Mouse (Mus musculus) CH12.LX (cell line): ENCODE results near the gene Atn1. TPM values are rescaled to one million over a fixed set of nuclear protein-coding genes. Genes with fewer than 3 reads are reported as not detected.
A peak's percentile ranks its signal among the peaks of the same experiment; 100 is the strongest.

Experiments used
- DNase-seq: peaks from one replicate; pipeline ENCODE4 v3.0.0-alpha.2; 2013; ENCODE audit errors: extremely low read depth
- H3K27ac ChIP-seq: 2 replicates; pipeline ENCODE4 v1.5.1; 2012; ENCODE audit warnings: low read depth, mild to moderate bottlenecking, control low read depth, moderate library complexity; ENCODE audit not compliant: insufficient read depth
- H3K27me3 ChIP-seq: replicated peaks from 2 replicates; pipeline ENCODE3; 2012; ENCODE audit warnings: inconsistent platforms
- H3K36me3 ChIP-seq, 2 experiments: replicated peaks in 1 of 2; 2 replicates each; pipeline versions ENCODE3 to v1.6.1; 2012; ENCODE audit warnings: inconsistent platforms in 1 of 2, low read length in 1 of 2, mild to moderate bottlenecking in 1 of 2, mixed read lengths in 1 of 2, moderate library complexity in 1 of 2; ENCODE audit not compliant: control insufficient read depth in 1 of 2, insufficient read depth in 1 of 2
- H3K4me1 ChIP-seq, 2 experiments: 2 replicates each; pipeline ENCODE4 v1.6.1; 2012; ENCODE audit warnings: inconsistent platforms in 1 of 2, moderate library complexity in 1 of 2; ENCODE audit not compliant: insufficient read depth in 2 of 2, control insufficient read depth in 1 of 2
- H3K4me2 ChIP-seq: 2 replicates; pipeline ENCODE4 v1.6.1; 2012; ENCODE audit warnings: low read depth, mild to moderate bottlenecking, control low read depth; ENCODE audit not compliant: poor library complexity, insufficient read depth, severe bottlenecking
- H3K4me3 ChIP-seq, 3 experiments: fragments of 150-350 bp in 1 of 3; sonication (generic) in 1 of 3; replicated peaks in 1 of 3; 2 replicates each; pipeline versions ENCODE3 to v1.5.1; 2011 to 2012; ENCODE audit warnings: low read depth in 2 of 3, low read length in 2 of 3, mild to moderate bottlenecking in 2 of 3, moderate library complexity in 2 of 3, control low read depth in 1 of 3, improper control_type of control experiment in 1 of 3, inconsistent platforms in 1 of 3, mixed read lengths in 1 of 3; ENCODE audit not compliant: poor library complexity in 1 of 3
- H3K79me2 ChIP-seq: replicated peaks from 2 replicates; pipeline ENCODE4 v1.6.1; 2012; ENCODE audit warnings: mild to moderate bottlenecking, moderate library complexity; ENCODE audit not compliant: control insufficient read depth, poor library complexity, insufficient read depth, severe bottlenecking; ENCODE audit errors: extremely low read depth
- H3K9ac ChIP-seq: 2 replicates; pipeline ENCODE4 v1.6.1; 2012; ENCODE audit warnings: low read depth, mild to moderate bottlenecking, control low read depth, moderate library complexity; ENCODE audit not compliant: insufficient read depth
- H3K9me3 ChIP-seq: replicated peaks from 2 replicates; pipeline ENCODE3; 2012; ENCODE audit warnings: low read length, inconsistent platforms, mixed read lengths
- BHLHE40 ChIP-seq: IDR thresholded peaks from 2 replicates; pipeline ENCODE4 v1.6.1; 2011; ENCODE audit warnings: mild to moderate bottlenecking, low read depth, low read length, improper control_type of control experiment
- CTCF ChIP-seq, 2 experiments: IDR thresholded peaks in 1 of 2; conservative IDR thresholded peaks in 1 of 2; 2 replicates each; pipeline ENCODE4 v1.5.1; 2011 to 2012; ENCODE audit warnings: low read depth in 2 of 2, low read length in 2 of 2, improper control_type of control experiment in 1 of 2, inconsistent platforms in 1 of 2, mild to moderate bottlenecking in 1 of 2, moderate library complexity in 1 of 2
- EP300 ChIP-seq: IDR thresholded peaks from 2 replicates; pipeline ENCODE4 v1.6.1; 2011; ENCODE audit warnings: low read length, improper control_type of control experiment
- ETS1 ChIP-seq: conservative IDR thresholded peaks from 2 replicates; pipeline ENCODE4 v1.6.1; 2012; ENCODE audit warnings: low read depth, mild to moderate bottlenecking, inconsistent platforms, low read length, improper control_type of control experiment, moderate library complexity
- GABPA ChIP-seq: IDR thresholded peaks from 2 replicates; pipeline ENCODE4 v1.6.1; 2012; ENCODE audit warnings: low read depth, low read length, improper control_type of control experiment, inconsistent platforms; ENCODE audit not compliant: insufficient replicate concordance
- HCFC1 ChIP-seq: IDR thresholded peaks from 2 replicates; pipeline ENCODE4 v1.6.1; 2012; ENCODE audit warnings: low read depth, mild to moderate bottlenecking, inconsistent platforms, low read length, improper control_type of control experiment
- MAFK ChIP-seq: IDR thresholded peaks from 2 replicates; pipeline ENCODE4 v1.6.1; 2011; ENCODE audit warnings: low read length, improper control_type of control experiment; ENCODE audit not compliant: insufficient replicate concordance
- MXI1 ChIP-seq: IDR thresholded peaks from 2 replicates; pipeline ENCODE4 v1.6.1; 2011; ENCODE audit warnings: mild to moderate bottlenecking, low read depth, low read length, improper control_type of control experiment
- NELFE ChIP-seq: IDR thresholded peaks from 2 replicates; pipeline ENCODE4 v1.6.1; 2011; ENCODE audit warnings: low read depth, low read length, improper control_type of control experiment
- PAX5 ChIP-seq: IDR thresholded peaks from 2 replicates; pipeline ENCODE4 v1.6.1; 2012; ENCODE audit warnings: low read length, inconsistent platforms, mixed read lengths
- POLR2A ChIP-seq: IDR thresholded peaks from 2 replicates; pipeline ENCODE4 v1.6.1; 2011; ENCODE audit warnings: low read depth, mild to moderate bottlenecking, improper control_type of control experiment, low read length
- RCOR1 ChIP-seq: conservative IDR thresholded peaks from 2 replicates; pipeline ENCODE4 v1.6.1; 2012; ENCODE audit warnings: low read depth, mild to moderate bottlenecking, inconsistent platforms, low read length, improper control_type of control experiment
- SIN3A ChIP-seq: IDR thresholded peaks from 2 replicates; pipeline ENCODE4 v1.6.1; 2012; ENCODE audit warnings: low read length, improper control_type of control experiment, inconsistent platforms
- SMC3 ChIP-seq: IDR thresholded peaks from 2 replicates; pipeline ENCODE4 v1.6.1; 2011; ENCODE audit warnings: low read depth, low read length, improper control_type of control experiment
- USF2 ChIP-seq: conservative IDR thresholded peaks from 2 replicates; pipeline ENCODE4 v1.6.1; 2011; ENCODE audit warnings: low read depth, low read length, improper control_type of control experiment
- ZC3H11A ChIP-seq: IDR thresholded peaks from 2 replicates; pipeline ENCODE4 v1.6.1; 2012; ENCODE audit warnings: low read depth, mild to moderate bottlenecking, inconsistent platforms, low read length, improper control_type of control experiment
- ZKSCAN1 ChIP-seq: IDR thresholded peaks from 2 replicates; pipeline ENCODE4 v1.6.1; 2012; ENCODE audit warnings: low read depth, inconsistent platforms, low read length, improper control_type of control experiment, borderline replicate concordance
- ZNF384 ChIP-seq: IDR thresholded peaks from 2 replicates; pipeline ENCODE4 v1.6.1; 2012; ENCODE audit warnings: low read depth, low read length, improper control_type of control experiment, inconsistent platforms
- dilution Hi-C: fragments of 300-500 bp; cut with MboI; formaldehyde crosslinking; loops from 2 replicates; pipeline ENCODE4 v1.14.3; 2020; ENCODE audit warnings: low sequenced_read_pairs; ENCODE audit not compliant: extremely low pct_unique_long_range_greater_than_20kb, extremely low pct_ligation_motif_present
- in situ Hi-C: fragments of 300-500 bp; cut with MboI; formaldehyde crosslinking; loops from 3 replicates; pipeline ENCODE4 v1.14.3; 2019; ENCODE audit warnings: low sequenced_read_pairs, low pct_ligation_motif_present, low pct_unique_long_range_greater_than_20kb, mixed read lengths
- polyA plus RNA-seq: library from polyadenylated mRNA; unstranded; fragments of >175 nt; gene quantifications from 2 replicates; pipeline ENCODE4 v1.2.1, GENCODE M21; 2012; ENCODE audit warnings: low read depth; ENCODE audit not compliant: insufficient read length
- total RNA-seq, 2 experiments: library from RNA; depleted of rRNA; stranded (reverse); fragments of 300-350 nt in 1 of 2; fragments of >200 nt in 1 of 2; gene quantifications; 2 replicates each; pipeline ENCODE4 v1.2.3; 2012 to 2014

Atn1 gene
- total and polyA plus RNA-seq, 3 experiments: 1.7 to 35.1 (median 4.6) TPM

- TF ChIP-seq ZKSCAN1: no peak
- no peak for TF ChIP-seq POLR2A
- peak; percentile 69 for TF ChIP-seq SIN3A
- no peak; the same call in 1 of the 2 replicates for TF ChIP-seq ETS1
- TF ChIP-seq CTCF (conservative IDR thresholded peaks at IDR 0.05 in 1 of 2, IDR thresholded peaks at IDR 0.05 in 1 of 2; ENCODE audit: low read depth in 2 of 2, low read length in 2 of 2): peak in 1 of 2 experiments; percentile 93; a peak in 2 of 4 replicates
Observed at GRCm38 (mm10) chr6:124740211-124740887, 16.0 kb downstream of the Atn1 start (continued).

GRCm38 (mm10) chr6:124739231-124739796, 17.0 kb downstream of the Atn1 start:
- no peaks in the 10 kb centered on the region for H3K9me3 ChIP-seq
- in situ Hi-C loops (no loop called here), dilution Hi-C loops (no loop called here)
- no peak for TF ChIP-seq BHLHE40
- no peak for TF ChIP-seq HCFC1
- TF ChIP-seq MXI1: no peak
- no peak for TF ChIP-seq SMC3
- no peak for TF ChIP-seq USF2
- TF ChIP-seq PAX5: no peak
- TF ChIP-seq ZKSCAN1: no peak
- no peak for TF ChIP-seq NELFE
- TF ChIP-seq RCOR1: no peak
- no peak for TF ChIP-seq SIN3A
- no peak for TF ChIP-seq ZC3H11A
- no peak for TF ChIP-seq GABPA
- no peak for TF ChIP-seq ZNF384
- no peak for TF ChIP-seq CTCF (conservative IDR thresholded peaks at IDR 0.05 in 1 of 2, IDR thresholded peaks at IDR 0.05 in 1 of 2; ENCODE audit: low read depth in 2 of 2, low read length in 2 of 2)
- TF ChIP-seq EP300: no peak
- TF ChIP-seq MAFK: no peak
- peak overlapping the region; percentile 68 for H3K4me2 ChIP-seq
- no peaks in the 10 kb centered on the region for H3K79me2 ChIP-seq
- H3K4me3 ChIP-seq: peak overlapping the region in 2 of 3 experiments; percentile 29 to 36
- H3K36me3 ChIP-seq: peaks cover 14 to 17% of the 10 kb centered on the region in 2 experiments
- peak overlapping the region; percentile 68 for H3K27ac ChIP-seq
- no peak for DNase-seq
- peaks cover 29 to 82% of the 10 kb centered on the region in 2 experiments for H3K4me1 ChIP-seq
- peak overlapping the region; percentile 58 for H3K9ac ChIP-seq
- no peaks in the 10 kb centered on the region for H3K27me3 ChIP-seq
